ENCODE assay signal across 7 mouse cellular contexts in genomic region chr12:31499314-31500131, GRCm38 (mm10). TPM values are rescaled to one million over a fixed set of nuclear protein-coding genes. Genes with fewer than 3 reads are reported as not detected.
DNase-seq lines count a peak whose midpoint lies in the region; ATAC-seq and TF ChIP-seq lines count a peak whose summit lies in the region.

Cbll1 (minus strand) TSS chr12:31499616.

- ATAC-seq in embryonic facial prominence, embryonic 12.5 days (ENCODE audit: insufficient number of reproducible peaks, insufficient read depth, low FRiP score, low TSS enrichment), result peak; percentile 98
- ATAC-seq in limb, embryonic 12.5 days (ENCODE audit: insufficient number of reproducible peaks, insufficient read depth, low FRiP score, low TSS enrichment, low read depth), result peak; percentile 98
- ATAC-seq in midbrain, embryonic 15.5 days (replicated peaks), result peak; percentile 99

- 0 out of 2 replicates have a peak, but pooled peaks cover 1% of the 10 kb centered on the region for H3K27me3 ChIP-seq in embryonic facial prominence, embryonic 12.5 days
- no peaks in the 10 kb centered on the region for H3K27me3 ChIP-seq in kidney, adult 2 months (replicated peaks; ENCODE audit: control insufficient read depth, insufficient read depth, low read length)
- H3K27me3 ChIP-seq in limb, embryonic 12.5 days, result no peaks in the 10 kb centered on the region
- no peaks in the 10 kb centered on the region for H3K27me3 ChIP-seq in midbrain, embryonic 15.5 days (replicated peaks)
- no peaks in the 10 kb centered on the region for H3K27me3 ChIP-seq in spleen, adult 2 months (ENCODE audit: control insufficient read depth, insufficient read depth, low read length)

- peak within 1 kb of the TSS; percentile 77 for H3K9ac ChIP-seq in embryonic facial prominence, embryonic 12.5 days
- peak within 1 kb of the TSS; percentile 82 for H3K9ac ChIP-seq in limb, embryonic 12.5 days (replicated peaks)
- peak within 1 kb of the TSS; percentile 68 for H3K9ac ChIP-seq in midbrain, embryonic 15.5 days

- TF ChIP-seq CTCF in kidney, adult 2 months (conservative IDR thresholded peaks at IDR 0.05; ENCODE audit: insufficient read depth, insufficient read length, low read depth, low read length), result no peak
- TF ChIP-seq CTCF in spleen, adult 2 months (IDR thresholded peaks at IDR 0.05; ENCODE audit: extremely low read depth, insufficient read depth, insufficient read length, insufficient replicate concordance), result no peak

- H3K4me2 ChIP-seq in embryonic facial prominence, embryonic 12.5 days (replicated peaks), result peak within 1 kb of the TSS; percentile 81
- peak within 1 kb of the TSS; percentile 69 for H3K4me2 ChIP-seq in limb, embryonic 12.5 days
- H3K4me2 ChIP-seq in midbrain, embryonic 15.5 days, result peak within 1 kb of the TSS; percentile 73

- peak within 1 kb of the TSS; percentile 86 for H3K27ac ChIP-seq in embryonic facial prominence, embryonic 12.5 days
- peak within 1 kb of the TSS; percentile 98 for H3K27ac ChIP-seq in kidney, adult 2 months (ENCODE audit: insufficient read depth, low read depth, low read length)
- H3K27ac ChIP-seq in limb, embryonic 12.5 days, result peak within 1 kb of the TSS; percentile 87
- peak within 1 kb of the TSS; percentile 97 for H3K27ac ChIP-seq in midbrain, embryonic 15.5 days
- peak within 1 kb of the TSS; percentile 97 for H3K27ac ChIP-seq in spleen, adult 2 months (ENCODE audit: insufficient read depth, low read length)

- peaks cover under 1% of the 10 kb centered on the region; the same call in 1 of the 2 replicates for H3K36me3 ChIP-seq in embryonic facial prominence, embryonic 12.5 days
- no peaks in the 10 kb centered on the region; the same call in 1 of the 2 replicates for H3K36me3 ChIP-seq in kidney, adult 2 months (ENCODE audit: control insufficient read depth, insufficient read depth, low read length)
- H3K36me3 ChIP-seq in limb, embryonic 12.5 days, result peaks cover under 1% of the 10 kb centered on the region
- peaks cover under 1% of the 10 kb centered on the region; the same call in 1 of the 2 replicates for H3K36me3 ChIP-seq in midbrain, embryonic 15.5 days (replicated peaks)
- H3K36me3 ChIP-seq in spleen, adult 2 months (ENCODE audit: control insufficient read depth, insufficient read depth, low read length), result no peaks in the 10 kb centered on the region; the same call in 1 of the 2 replicates

- DNase-seq in adrenal gland, postnatal 25 days, result peak; percentile 96
- DNase-seq in heart, adult 18-20 months, result peak; percentile 97 to 98
- peak; percentile 97 for DNase-seq in kidney, adult 2 months
- DNase-seq in spleen, adult 2 months (ENCODE audit: low read depth in 1 of 2, low spot score in 2 of 2), result peak; percentile 89 to 94

- TF ChIP-seq POLR2A in kidney, adult 2 months (IDR thresholded peaks at IDR 0.05; ENCODE audit: low read depth, low read length), result peak; percentile 73
- TF ChIP-seq POLR2A in spleen, adult 2 months (IDR thresholded peaks at IDR 0.05; ENCODE audit: low read depth, low read length), result peak; percentile 72

- no peaks in the 10 kb centered on the region for H3K9me3 ChIP-seq in embryonic facial prominence, embryonic 12.5 days
- H3K9me3 ChIP-seq in limb, embryonic 12.5 days, result no peaks in the 10 kb centered on the region
- H3K9me3 ChIP-seq in midbrain, embryonic 15.5 days, result no peaks in the 10 kb centered on the region

- WGBS in embryonic facial prominence, embryonic 12.5 days, result under 1% methylated on average over 68 of the region's 68 CpGs
- WGBS in kidney, adult 2 months, result under 1% methylated on average over 68 of the region's 68 CpGs
- WGBS in limb, embryonic 12.5 days, result under 1% methylated on average over 68 of the region's 68 CpGs
- under 1% methylated on average over 68 of the region's 68 CpGs for WGBS in midbrain, embryonic 15.5 days
- under 1% methylated on average over 68 of the region's 68 CpGs for WGBS in spleen, adult 2 months

- peaks cover 11% of the 10 kb centered on the region for H3K4me1 ChIP-seq in embryonic facial prominence, embryonic 12.5 days
- peaks cover 6% of the 10 kb centered on the region; the same call in 1 of the 2 replicates for H3K4me1 ChIP-seq in kidney, adult 2 months (ENCODE audit: control insufficient read depth, insufficient read depth, low read length)
- H3K4me1 ChIP-seq in limb, embryonic 12.5 days (replicated peaks), result peaks cover 15% of the 10 kb centered on the region
- H3K4me1 ChIP-seq in midbrain, embryonic 15.5 days, result peaks cover 21% of the 10 kb centered on the region
- peaks cover 9% of the 10 kb centered on the region for H3K4me1 ChIP-seq in spleen, adult 2 months (ENCODE audit: control insufficient read depth, insufficient read depth, insufficient read length)

- peak within 1 kb of the TSS; percentile 86 for H3K4me3 ChIP-seq in embryonic facial prominence, embryonic 12.5 days
- peak within 1 kb of the TSS; percentile 86 for H3K4me3 ChIP-seq in kidney, adult 2 months (ENCODE audit: insufficient read depth, low read depth, low read length)
- H3K4me3 ChIP-seq in limb, embryonic 12.5 days (replicated peaks), result peak within 1 kb of the TSS; percentile 88
- peak within 1 kb of the TSS; percentile 77 for H3K4me3 ChIP-seq in midbrain, embryonic 15.5 days
- peak within 1 kb of the TSS; percentile 94 for H3K4me3 ChIP-seq in spleen, adult 2 months (ENCODE audit: extremely low read depth, insufficient read depth, insufficient read length)

RNA-seq across cellular contexts. Expression of gene Cbll1, which starts in this region (rescaled TPM):
- total RNA-seq in adrenal gland, postnatal 25 days (2021), result 16.6 and 18.4 TPM in 2 replicates
- 10.5 and 12.4 TPM in 2 replicates for polyA plus RNA-seq in embryonic facial prominence, embryonic 12.5 days (2016; fragmentation: Nextera tagmentation; extraction: Ambion mirVana)
- total RNA-seq in heart, adult 18-20 months (2021), result 10 to 100 TPM in 1 of 2 experiments, 1 to 10 TPM in 1; 9.1 to 10.1 TPM
- polyA plus RNA-seq in kidney, adult 2 months (2012; rRNA removed), result 4.7 and 7.3 TPM in 2 replicates
- 12.1 and 12.5 TPM in 2 replicates for polyA plus RNA-seq in limb, embryonic 12.5 days (2016; fragmentation: Nextera tagmentation; extraction: Ambion mirVana)
- polyA plus RNA-seq in midbrain, embryonic 15.5 days (2015; fragmentation: Nextera tagmentation; extraction: Ambion mirVana), result 17.9 and 19.8 TPM in 2 replicates
- polyA plus RNA-seq in spleen, adult 2 months (2012; rRNA removed), result 6.9 and 8.6 TPM in 2 replicates

Comparison
In these comparisons a context has a peak if more than half of its experiments do, and no peak if none do; other contexts are left out.
1. Peak in every context shown above with its lines: DNase-seq, ATAC-seq, H3K4me3 ChIP-seq and H3K27ac ChIP-seq.